Mouse (Mus musculus) kidney, postnatal 4 days (tissue): ENCODE results near the gene Tent5c.
"Not testable (repeated sequence)": the region's sequence is repeated elsewhere in the genome, so short reads cannot be mapped to it uniquely, and the experiment has no call there.

Source experiments
- DNase-seq, 2 experiments: peaks; one replicate each; pipeline ENCODE4 v3.0.0; 2021; ENCODE audit warnings: mixed read lengths in 2 of 2

The Tent5c gene

GRCm38 (mm10) chr3:100438461-100439002, 50.6 kb downstream of the Tent5c start:
- DNase-seq = no peak

GRCm38 (mm10) chr3:100436756-100437155, 52.4 kb downstream of the Tent5c start:
- DNase-seq = no peak

GRCm38 (mm10) chr3:100431705-100432104, 57.4 kb downstream of the Tent5c start:
- no peak for DNase-seq

GRCm38 (mm10) chr3:100430731-100431130, 58.4 kb downstream of the Tent5c start:
- no peak for DNase-seq

- no peak for DNase-seq
These were observed 59.0 kb downstream of the Tent5c start for GRCm38 (mm10) chr3:100430101-100430500.

- DNase-seq = no peak
These were observed 59.5 kb downstream of the Tent5c start for GRCm38 (mm10) chr3:100429667-100430066.

GRCm38 (mm10) chr3:100427548-100427947, 61.6 kb downstream of the Tent5c start:
- DNase-seq = no peak

- DNase-seq = peak; percentile 41 to 60
These were observed 66.5 kb downstream of the Tent5c start for GRCm38 (mm10) chr3:100422392-100423167.

- DNase-seq = no peak
These were observed 67.8 kb downstream of the Tent5c start for GRCm38 (mm10) chr3:100421354-100421753.

- no peak for DNase-seq
These were observed 68.5 kb downstream of the Tent5c start for GRCm38 (mm10) chr3:100420691-100421056.

- DNase-seq = no peak
These were observed 69.0 kb downstream of the Tent5c start for GRCm38 (mm10) chr3:100419962-100420690.

GRCm38 (mm10) chr3:100418387-100418786, 70.7 kb downstream of the Tent5c start:
- DNase-seq = no peak

- peak; percentile 30 to 58 for DNase-seq
These were observed 71.3 kb downstream of the Tent5c start for GRCm38 (mm10) chr3:100417772-100418311.

GRCm38 (mm10) chr3:100415671-100416070, 73.5 kb downstream of the Tent5c start:
- DNase-seq = no peak

- DNase-seq = not testable (repeated sequence)
These were observed 75.5 kb downstream of the Tent5c start for GRCm38 (mm10) chr3:100413586-100413985.

GRCm38 (mm10) chr3:100411945-100412344, 77.2 kb downstream of the Tent5c start:
- no peak for DNase-seq

- DNase-seq = no peak
These were observed 79.8 kb downstream of the Tent5c start for GRCm38 (mm10) chr3:100409280-100409679.

GRCm38 (mm10) chr3:100408351-100409043, 80.6 kb downstream of the Tent5c start:
- no peak for DNase-seq

- DNase-seq = no peak
These were observed 86.5 kb downstream of the Tent5c start for GRCm38 (mm10) chr3:100402656-100403055.
